Mouse (Mus musculus) hindbrain, embryonic 10.5 days (tissue): ENCODE results near the gene Gm28048. TPM values are rescaled to one million over a fixed set of nuclear protein-coding genes. Genes with fewer than 3 reads are reported as not detected.

Experiments used
- DNase-seq: peaks from one replicate; pipeline ENCODE4 v3.0.0-alpha.2; 2017; ENCODE audit warnings: low spot score
- H3K27ac ChIP-seq: fragments of 300-500 bp; sonication (generic); 2 replicates; pipeline ENCODE4 v1.5.1; 2016; ENCODE audit warnings: mild to moderate bottlenecking, moderate library complexity
- H3K27me3 ChIP-seq: fragments of 300-500 bp; sonication (generic); 2 replicates; pipeline ENCODE4 v1.6.1; 2016; ENCODE audit warnings: mild to moderate bottlenecking; ENCODE audit not compliant: poor library complexity, insufficient read depth, severe bottlenecking
- H3K36me3 ChIP-seq: fragments of 300-500 bp; sonication (generic); 2 replicates; pipeline ENCODE4 v1.6.1; 2016; ENCODE audit warnings: mild to moderate bottlenecking, moderate library complexity
- H3K4me1 ChIP-seq: fragments of 300-500 bp; sonication (generic); replicated peaks from 2 replicates; pipeline ENCODE4 v1.6.1; 2016; ENCODE audit warnings: mild to moderate bottlenecking
- H3K4me3 ChIP-seq: fragments of 300-500 bp; sonication (generic); 2 replicates; pipeline ENCODE4 v1.5.1; 2016; ENCODE audit warnings: mild to moderate bottlenecking, moderate library complexity
- H3K9me3 ChIP-seq: fragments of 300-500 bp; sonication (generic); 2 replicates; pipeline ENCODE4 v1.6.1; 2016; ENCODE audit warnings: mild to moderate bottlenecking, moderate library complexity
- WGBS: fragments of 180-500 bp; shearing (Covaris S2); methylation state at CpG from one replicate; pipeline ENCODE4 v1.1.7; 2016; 5-methylcytosine and 5-hydroxymethylcytosine counted together
- polyA plus RNA-seq: library from polyadenylated mRNA; unstranded; fragments of >200 nt; fragmentation: Nextera tagmentation; extraction: Ambion mirVana; gene quantifications from 2 replicates; pipeline ENCODE4 v1.2.1, GENCODE M21; 2016

Gene Gm28048
- polyA plus RNA-seq, 1 experiment from 2014 or later: 3.3 TPM

- Histone ChIP-seq H3K4me3 (no peak overlapping the region), H3K9me3 (peaks cover 20% of the 10 kb centered on the region), H3K27me3 (no peaks in the 10 kb centered on the region), H3K27ac (no peak overlapping the region), H3K4me1 (no peaks in the 10 kb centered on the region), H3K36me3 (peaks cover 29% of the 10 kb centered on the region)
- 81% methylated on average over 4 of the region's 4 CpGs for WGBS
- no peak for DNase-seq
Observed at GRCm38 (mm10) chr11:22964401-22964800, 17.5 kb downstream of the Gm28048 start.

GRCm38 (mm10) chr11:22962101-22962500 lies 19.8 kb downstream of the Gm28048 start:
- 84% methylated on average over 1 of the region's 1 CpGs for WGBS
- Histone ChIP-seq H3K4me3 (no peak overlapping the region), H3K9me3 (peaks cover 11% of the 10 kb centered on the region), H3K36me3 (peaks cover 16% of the 10 kb centered on the region), H3K4me1 (no peaks in the 10 kb centered on the region), H3K27me3 (no peaks in the 10 kb centered on the region), H3K27ac (no peak overlapping the region)
- DNase-seq: no peak

GRCm38 (mm10) chr11:22957791-22958374 lies 24.0 kb downstream of the Gm28048 start:
- Histone ChIP-seq H3K27ac (no peak overlapping the region), H3K36me3 (peaks cover 33% of the 10 kb centered on the region), H3K9me3 (no peaks in the 10 kb centered on the region), H3K27me3 (no peaks in the 10 kb centered on the region), H3K4me3 (no peak overlapping the region), H3K4me1 (no peaks in the 10 kb centered on the region)
- DNase-seq: no peak
- 92% methylated on average over 4 of the region's 4 CpGs for WGBS

GRCm38 (mm10) chr11:22956830-22957229 lies 25.1 kb downstream of the Gm28048 start:
- 74% methylated on average over 4 of the region's 4 CpGs for WGBS
- Histone ChIP-seq H3K4me3 (no peak overlapping the region), H3K27me3 (no peaks in the 10 kb centered on the region), H3K9me3 (no peaks in the 10 kb centered on the region), H3K27ac (no peak overlapping the region), H3K36me3 (peaks cover 36% of the 10 kb centered on the region), H3K4me1 (no peaks in the 10 kb centered on the region)
- DNase-seq: peak; percentile 36

GRCm38 (mm10) chr11:22956346-22956745 lies 25.5 kb downstream of the Gm28048 start:
- Histone ChIP-seq H3K4me1 (no peaks in the 10 kb centered on the region), H3K4me3 (no peak overlapping the region), H3K27me3 (no peaks in the 10 kb centered on the region), H3K27ac (no peak overlapping the region), H3K9me3 (no peaks in the 10 kb centered on the region), H3K36me3 (peaks cover 36% of the 10 kb centered on the region)
- DNase-seq: no peak
- 96% methylated on average over 6 of the region's 6 CpGs for WGBS

GRCm38 (mm10) chr11:22952668-22953067 lies 29.2 kb downstream of the Gm28048 start:
- H3K27me3 ChIP-seq: no peaks in the 10 kb centered on the region
- DNase-seq: no peak
- peaks cover 35% of the 10 kb centered on the region for H3K36me3 ChIP-seq
- H3K4me3 ChIP-seq: no peak overlapping the region
- no peak overlapping the region for H3K27ac ChIP-seq
- no peaks in the 10 kb centered on the region for H3K4me1 ChIP-seq
- no peaks in the 10 kb centered on the region for H3K9me3 ChIP-seq
- 89% methylated on average over 7 of the region's 7 CpGs for whole genome bisulfite sequencing

GRCm38 (mm10) chr11:22950131-22950530 lies 31.8 kb downstream of the Gm28048 start:
- Histone ChIP-seq H3K27ac (no peak overlapping the region), H3K4me3 (no peak overlapping the region), H3K4me1 (no peaks in the 10 kb centered on the region), H3K27me3 (no peaks in the 10 kb centered on the region), H3K36me3 (peaks cover 14% of the 10 kb centered on the region), H3K9me3 (no peaks in the 10 kb centered on the region)
- no peak for DNase-seq
- 88% methylated on average over 6 of the region's 6 CpGs for WGBS

GRCm38 (mm10) chr11:22949101-22949500 lies 32.8 kb downstream of the Gm28048 start:
- peaks cover 6% of the 10 kb centered on the region for H3K36me3 ChIP-seq
- H3K27me3 ChIP-seq: no peaks in the 10 kb centered on the region
- no peak for DNase-seq
- 79% methylated on average over 1 of the region's 1 CpGs for WGBS
- H3K4me1 ChIP-seq: no peaks in the 10 kb centered on the region
- no peaks in the 10 kb centered on the region for H3K9me3 ChIP-seq
- no peak overlapping the region for H3K4me3 ChIP-seq
- H3K27ac ChIP-seq: no peak overlapping the region

GRCm38 (mm10) chr11:22938983-22939382 lies 42.9 kb downstream of the Gm28048 start:
- Histone ChIP-seq H3K36me3 (no peaks in the 10 kb centered on the region), H3K27ac (no peak overlapping the region), H3K27me3 (no peaks in the 10 kb centered on the region), H3K4me1 (peaks cover 20% of the 10 kb centered on the region), H3K9me3 (no peaks in the 10 kb centered on the region), H3K4me3 (no peak overlapping the region)
- 94% methylated on average over 2 of the region's 2 CpGs for WGBS
- DNase-seq: no peak

GRCm38 (mm10) chr11:22937716-22938316 lies 44.1 kb downstream of the Gm28048 start:
- Histone ChIP-seq H3K27me3 (no peaks in the 10 kb centered on the region), H3K4me1 (peaks cover 20% of the 10 kb centered on the region), H3K9me3 (no peaks in the 10 kb centered on the region), H3K27ac (no peak overlapping the region), H3K36me3 (no peaks in the 10 kb centered on the region), H3K4me3 (no peak overlapping the region)
- WGBS: 93% methylated on average over 4 of the region's 4 CpGs
- DNase-seq: no peak

GRCm38 (mm10) chr11:22936446-22937125 lies 45.3 kb downstream of the Gm28048 start:
- no peaks in the 10 kb centered on the region for H3K27me3 ChIP-seq
- no peaks in the 10 kb centered on the region for H3K9me3 ChIP-seq
- peaks cover 20% of the 10 kb centered on the region for H3K4me1 ChIP-seq
- no peak overlapping the region for H3K4me3 ChIP-seq
- WGBS: 61% methylated on average over 5 of the region's 5 CpGs
- H3K36me3 ChIP-seq: no peaks in the 10 kb centered on the region
- no peak for DNase-seq
- H3K27ac ChIP-seq: no peak overlapping the region

GRCm38 (mm10) chr11:22932167-22932566 lies 49.7 kb downstream of the Gm28048 start:
- H3K27me3 ChIP-seq: no peaks in the 10 kb centered on the region
- no peaks in the 10 kb centered on the region for H3K9me3 ChIP-seq
- no peak overlapping the region for H3K4me3 ChIP-seq
- H3K36me3 ChIP-seq: no peaks in the 10 kb centered on the region
- DNase-seq: no peak
- peaks cover 20% of the 10 kb centered on the region for H3K4me1 ChIP-seq
- H3K27ac ChIP-seq: no peak overlapping the region

GRCm38 (mm10) chr11:22931320-22931905 lies 50.5 kb downstream of the Gm28048 start:
- Histone ChIP-seq H3K4me1 (peaks cover 18% of the 10 kb centered on the region), H3K27ac (no peak overlapping the region), H3K27me3 (no peaks in the 10 kb centered on the region), H3K9me3 (no peaks in the 10 kb centered on the region), H3K4me3 (no peak overlapping the region), H3K36me3 (no peaks in the 10 kb centered on the region)
- DNase-seq: no peak
- 97% methylated on average over 2 of the region's 2 CpGs for whole genome bisulfite sequencing
